Mouse (Mus musculus) right cerebral cortex, postnatal 36 days (tissue): ENCODE results near the gene Map1s.
A peak's percentile ranks its signal among the peaks of the same experiment; 100 is the strongest.

Experiments
- DNase-seq, 2 experiments: peaks; one replicate each; pipeline ENCODE4 v3.0.0; 2022; ENCODE audit warnings: low spot score in 2 of 2, mixed read lengths in 1 of 2

Map1s gene

DNA sequence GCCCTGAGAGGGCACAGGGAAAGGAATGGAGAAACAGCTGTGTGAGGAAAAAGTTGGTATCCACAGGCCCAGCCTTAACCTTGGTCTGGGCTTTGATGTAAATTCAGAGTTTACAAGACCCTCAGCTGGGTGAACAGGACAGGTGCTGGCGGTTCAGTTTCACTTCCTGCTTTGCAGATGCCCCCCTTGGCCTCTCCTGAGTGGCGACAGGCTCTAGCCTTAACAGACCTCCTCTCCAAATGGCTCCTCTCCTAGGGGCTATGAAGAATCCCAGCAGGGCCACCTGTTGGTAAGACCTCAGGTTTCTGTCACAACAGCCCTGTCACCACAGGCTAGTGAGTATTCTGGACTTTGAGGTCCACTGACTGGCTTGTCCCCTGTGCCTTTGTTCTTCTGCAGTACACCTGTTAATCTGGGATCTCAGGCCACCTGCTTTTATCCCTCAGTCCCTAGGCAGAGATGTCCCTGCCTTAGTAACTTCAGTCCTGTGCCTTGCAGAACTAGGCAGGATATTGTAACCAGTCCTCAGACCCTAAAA is 7.0 kb upstream of the Map1s start:
- no peak for DNase-seq

DNA sequence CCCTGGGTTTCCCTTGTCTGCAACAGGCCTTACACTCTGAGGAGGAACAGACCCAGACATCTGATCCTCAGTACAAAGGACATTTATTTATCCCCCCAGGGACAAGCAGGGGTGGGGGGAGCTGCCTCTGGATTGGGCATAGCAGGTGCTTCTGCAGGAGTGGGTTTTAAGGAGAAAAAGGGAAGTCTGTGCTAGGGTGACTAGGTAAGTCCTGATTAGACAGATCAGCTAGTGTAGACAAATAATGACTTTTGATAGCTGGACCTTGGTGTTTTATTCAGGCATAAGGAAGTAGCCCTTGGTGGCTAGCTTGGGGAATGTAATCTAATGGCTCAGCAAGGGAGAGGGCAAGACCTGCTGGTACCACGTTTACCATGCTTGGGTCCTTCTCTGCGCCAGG is 6.5 kb upstream of the Map1s start:
- DNase-seq: no peak

DNA sequence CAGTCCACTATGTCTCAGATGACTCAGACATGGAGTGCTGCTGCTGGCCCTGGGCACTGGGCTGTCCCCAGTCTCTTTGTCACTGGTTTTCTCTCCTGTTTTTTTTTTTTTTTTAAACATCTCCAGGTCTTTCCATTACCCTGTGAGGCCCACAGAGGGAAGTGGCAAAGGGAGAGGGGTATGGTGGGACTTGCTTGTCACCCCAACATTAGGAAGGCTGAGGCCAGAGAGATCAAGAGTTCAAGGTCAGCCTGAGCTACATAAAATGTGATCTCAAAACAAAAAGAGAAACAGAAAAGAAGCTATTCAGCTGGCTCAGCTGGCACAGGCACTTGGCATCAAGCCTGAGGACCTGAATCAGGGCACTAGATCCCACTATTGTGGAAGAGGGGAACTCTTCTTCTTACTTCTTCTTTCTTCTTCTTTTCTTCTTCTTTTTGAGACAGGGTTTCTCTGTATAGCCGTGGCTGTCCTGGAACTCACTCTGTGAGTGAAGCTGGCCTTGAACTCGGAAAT is 4.8 kb upstream of the Map1s start:
- DNase-seq: no peak

DNA sequence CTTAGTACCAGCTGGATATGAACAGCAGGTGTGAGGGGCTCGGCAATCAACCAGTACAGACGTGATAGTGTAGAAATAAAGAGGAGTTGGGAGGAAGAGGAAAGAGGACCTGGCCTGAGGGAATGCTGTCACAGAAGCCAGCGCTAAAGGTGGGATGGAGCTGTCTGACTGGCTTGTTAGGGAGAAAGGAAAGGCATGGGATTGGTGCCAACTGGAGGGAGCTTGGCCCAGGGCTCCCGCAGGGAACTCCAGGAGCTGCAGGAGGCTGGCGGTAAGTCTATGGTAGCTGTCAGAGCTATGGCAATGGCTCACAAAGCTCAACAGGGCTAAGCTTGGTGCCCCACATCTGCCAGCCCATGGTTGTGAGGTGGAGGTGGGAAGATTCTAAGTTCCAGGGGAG is 3.5 kb upstream of the Map1s start:
- no peak for DNase-seq

DNA sequence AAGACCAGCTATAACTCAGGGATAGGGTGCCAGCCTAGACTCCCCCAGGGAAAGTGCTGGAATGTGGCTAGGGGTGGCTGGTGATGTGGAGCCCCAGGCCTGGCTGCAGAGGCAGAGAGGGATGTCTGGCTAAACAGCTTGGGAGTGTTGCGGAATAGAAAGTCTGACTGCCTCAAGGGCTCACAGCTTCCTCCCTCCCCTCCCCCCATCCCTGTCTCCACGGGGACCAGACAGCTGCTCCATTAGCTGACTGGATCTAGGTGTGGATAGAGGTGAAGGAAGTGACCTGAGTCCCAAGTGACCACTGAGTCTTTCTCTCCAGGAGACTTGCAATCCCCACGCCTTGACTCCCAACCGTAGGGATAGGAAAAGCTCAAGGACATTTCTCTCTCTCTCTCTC is 2.6 kb upstream of the Map1s start:
- DNase-seq: no peak

DNA sequence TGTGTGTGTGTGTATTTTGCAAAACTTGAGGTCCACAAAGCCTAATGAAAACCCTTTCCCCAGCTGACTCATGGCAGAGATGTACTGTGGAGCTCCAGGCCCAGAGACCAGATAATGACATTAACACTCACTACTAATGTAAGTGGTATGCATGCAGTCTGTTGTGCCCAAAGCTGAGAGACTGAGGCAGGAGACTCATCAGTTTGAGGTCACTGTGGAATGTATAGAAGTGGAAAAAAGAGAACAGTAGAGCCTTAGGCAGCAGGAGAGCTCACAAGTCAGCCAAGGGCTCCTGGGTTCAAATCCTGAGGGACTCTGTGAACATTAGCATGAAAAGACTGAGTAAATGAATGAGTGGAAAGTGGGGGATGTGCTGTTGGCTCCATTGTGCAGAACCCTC is 2.1 kb upstream of the Map1s start:
- DNase-seq: no peak

DNA sequence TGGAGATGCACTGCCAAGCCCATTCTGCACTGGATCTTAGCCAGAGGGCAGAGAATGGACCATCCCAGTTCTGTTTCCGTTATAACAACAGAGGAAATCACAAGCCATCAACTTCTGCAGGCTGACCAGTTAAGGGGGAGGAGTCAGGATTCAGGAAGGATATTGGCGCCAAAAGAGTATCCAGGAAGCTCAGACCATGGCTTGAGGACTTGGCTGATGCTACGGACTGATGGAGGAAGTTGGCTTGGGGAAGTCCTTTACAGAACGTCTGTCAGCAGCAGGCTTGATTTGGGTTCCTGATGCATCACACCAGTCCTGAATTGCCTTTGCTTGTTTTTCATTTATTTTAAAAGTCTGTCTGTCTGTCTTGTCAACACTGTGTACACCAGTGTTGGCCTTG is 1.2 kb upstream of the Map1s start:
- no peak for DNase-seq

DNA sequence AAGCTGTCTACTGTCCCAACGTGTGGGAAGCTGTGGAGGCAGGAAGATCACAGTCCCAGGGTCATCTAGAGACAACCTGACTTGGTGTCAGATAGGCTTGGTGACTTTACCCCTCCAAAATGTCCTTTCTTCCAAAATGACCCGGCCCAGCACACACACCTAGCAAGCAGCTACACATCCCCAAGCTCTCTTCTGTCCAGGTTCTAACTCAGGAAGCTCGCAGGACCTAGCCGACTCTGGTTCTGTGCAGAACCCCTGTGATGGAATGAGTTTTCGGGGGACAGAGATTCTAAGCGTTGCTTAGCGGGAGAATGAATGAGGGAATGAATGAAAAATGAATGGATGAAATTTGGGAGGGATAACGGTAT is 285 bp upstream of the Map1s start:
- DNase-seq: no peak

DNA sequence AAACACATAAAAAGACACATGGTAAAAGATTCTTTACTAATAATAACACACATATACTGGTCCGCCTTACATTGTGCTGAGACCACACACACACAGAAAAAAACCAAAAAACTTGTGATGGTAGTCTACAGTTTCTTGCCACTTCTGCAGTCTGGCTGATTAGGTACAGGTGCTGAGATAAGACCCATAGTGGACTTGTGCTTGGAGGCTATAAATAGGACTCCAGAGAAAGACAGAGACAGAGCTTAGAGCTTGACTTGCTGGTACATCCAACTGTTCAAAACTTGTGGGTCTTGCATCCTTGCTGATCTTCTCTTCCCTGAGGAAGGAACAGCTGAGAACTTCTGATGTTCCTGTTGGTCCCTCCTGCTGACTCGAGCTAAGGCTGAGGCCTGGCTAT is 1.8 kb downstream of the Map1s start:
- DNase-seq: no peak

DNA sequence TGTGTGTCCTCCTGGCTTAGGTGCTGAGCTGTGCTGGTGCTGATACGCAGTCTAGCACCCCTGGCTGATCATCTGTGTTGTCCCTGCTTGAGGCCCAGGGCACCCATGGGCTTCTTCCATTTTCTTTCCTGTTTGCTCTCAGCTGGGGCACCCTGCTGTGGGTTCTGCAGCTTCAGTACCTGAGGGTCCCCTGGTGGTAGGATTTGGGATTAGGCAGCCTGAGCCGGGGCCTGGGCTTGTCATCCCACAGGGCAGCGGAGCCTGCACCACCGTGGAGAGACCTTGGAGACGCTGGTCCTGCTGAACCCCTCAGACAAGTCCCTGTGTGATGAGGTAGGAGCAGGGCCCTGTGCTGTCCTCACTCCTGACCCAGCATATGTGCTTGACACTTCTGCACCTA is 5.9 kb downstream of the Map1s start:
- no peak for DNase-seq

DNA sequence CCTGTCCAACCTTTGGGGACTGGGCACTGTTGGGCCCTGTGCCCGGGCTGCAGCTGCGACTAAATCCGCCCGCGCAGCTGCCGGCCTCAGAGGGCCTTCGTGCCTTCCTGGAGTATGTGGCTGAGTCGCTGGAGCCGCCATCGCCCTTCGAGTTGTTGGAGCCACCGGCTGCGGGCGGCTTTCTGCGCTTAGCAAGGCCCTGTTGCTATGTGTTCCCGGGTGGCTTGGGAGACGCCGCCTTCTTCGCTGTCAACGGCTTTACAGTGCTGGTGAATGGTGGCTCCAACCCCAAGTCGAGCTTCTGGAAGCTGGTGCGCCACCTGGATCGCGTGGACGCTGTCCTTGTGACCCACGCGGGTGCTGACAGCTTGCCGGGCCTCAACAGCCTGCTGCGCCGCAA is 7.2 kb downstream of the Map1s start:
- DNase-seq: no peak

DNA sequence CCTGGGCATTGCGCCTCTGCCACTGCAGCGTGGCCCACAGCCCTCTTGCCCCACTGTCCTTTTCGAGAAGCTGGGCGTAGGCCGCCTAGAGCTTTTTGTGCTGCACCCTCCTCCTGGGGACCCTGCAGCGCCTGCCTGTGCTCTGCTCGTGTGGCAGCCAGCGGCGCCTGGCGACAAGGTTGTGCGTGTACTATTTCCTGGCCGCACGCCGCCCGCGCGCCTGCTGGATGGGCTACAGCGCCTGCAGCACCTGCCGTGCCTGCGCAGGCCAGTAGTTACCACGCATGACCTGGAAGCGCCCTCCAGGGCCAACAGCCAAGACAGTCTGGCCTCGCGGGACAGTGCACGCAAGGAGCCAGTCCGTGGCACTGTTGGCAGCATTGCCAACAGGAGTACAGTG is 7.8 kb downstream of the Map1s start:
- DNase-seq: no peak

DNA sequence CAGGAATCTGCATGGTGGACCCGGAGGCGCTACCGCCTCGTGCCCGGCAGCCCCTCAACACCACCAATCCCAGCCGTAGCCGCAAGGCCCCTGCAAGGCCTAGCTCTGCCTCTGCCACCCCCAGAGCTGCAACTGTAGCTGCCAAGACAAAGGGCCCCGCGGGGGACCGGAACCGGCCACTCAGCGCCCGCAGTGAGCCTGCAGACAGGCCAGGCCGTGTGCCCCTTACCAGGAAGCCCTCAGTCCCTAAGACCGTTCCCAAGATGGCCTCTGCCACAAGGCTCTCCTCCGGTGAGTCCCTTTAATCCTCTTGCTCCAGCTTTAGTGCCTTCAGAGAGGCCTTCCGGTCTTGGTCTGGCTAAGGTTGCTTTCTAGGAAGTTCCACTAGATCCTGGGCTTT is 9.0 kb downstream of the Map1s start:
- DNase-seq: no peak

DNA sequence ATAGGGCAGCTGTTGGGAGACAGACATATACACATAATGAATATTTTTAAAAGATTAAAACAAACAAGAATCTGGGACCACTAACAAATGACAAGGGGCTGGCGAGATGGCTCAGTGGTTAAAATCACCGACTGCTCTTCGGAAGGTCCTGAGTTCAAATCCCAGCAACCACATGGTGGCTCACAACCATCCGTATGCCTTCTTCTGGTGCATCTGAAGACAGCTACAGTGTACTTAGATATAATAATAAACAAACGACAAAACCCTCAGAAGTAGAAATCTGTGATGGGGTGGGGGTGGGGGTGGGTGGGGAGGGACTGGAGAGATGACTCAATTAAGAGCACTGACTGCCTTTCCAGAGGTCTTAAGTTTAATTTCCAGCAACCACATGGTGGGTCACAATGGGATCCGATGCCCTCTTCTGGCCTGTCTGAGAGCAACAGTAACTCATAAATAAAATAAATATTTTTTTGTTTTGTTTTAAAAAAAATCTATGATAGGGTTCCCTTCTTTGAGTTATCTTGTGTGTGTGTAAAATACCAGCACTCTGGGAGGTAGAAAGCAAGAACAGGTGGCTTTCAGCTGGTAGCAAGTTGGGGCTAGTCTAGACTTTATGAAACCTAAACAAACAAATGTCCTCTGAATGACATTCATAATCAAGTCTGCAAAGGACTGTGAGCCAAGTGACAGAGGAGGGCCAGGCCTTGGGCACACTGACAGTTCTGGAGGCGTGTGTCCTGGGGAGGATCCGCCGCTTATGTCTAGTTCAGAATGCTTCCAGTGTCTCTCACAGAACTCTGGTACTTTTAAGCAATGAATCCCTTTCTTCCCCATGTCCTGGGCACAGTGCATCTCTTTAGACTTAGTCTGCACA is 14.6 kb downstream of the Map1s start:
- peak in 1 of 2 experiments; percentile 60 for DNase-seq

DNA sequence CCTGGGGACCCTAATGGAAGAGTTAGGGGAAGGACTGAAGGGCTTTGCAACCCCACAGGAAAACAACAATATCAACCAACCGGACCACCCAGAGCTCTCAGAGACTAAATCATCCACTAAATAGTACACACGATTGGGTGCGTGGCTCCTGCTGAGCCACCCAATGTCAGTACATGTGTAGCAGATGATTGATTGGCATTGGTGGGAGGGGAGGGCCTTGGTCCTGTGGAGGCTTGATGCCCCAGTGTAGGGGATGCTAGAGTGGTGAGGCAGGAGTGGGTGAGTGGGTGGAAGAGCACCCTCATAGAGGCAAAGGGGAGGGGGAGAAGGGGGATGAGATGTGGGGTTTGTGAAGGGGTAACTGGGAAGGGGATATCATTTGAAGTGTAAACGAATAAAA is 18.4 kb downstream of the Map1s start:
- DNase-seq: no peak

DNA sequence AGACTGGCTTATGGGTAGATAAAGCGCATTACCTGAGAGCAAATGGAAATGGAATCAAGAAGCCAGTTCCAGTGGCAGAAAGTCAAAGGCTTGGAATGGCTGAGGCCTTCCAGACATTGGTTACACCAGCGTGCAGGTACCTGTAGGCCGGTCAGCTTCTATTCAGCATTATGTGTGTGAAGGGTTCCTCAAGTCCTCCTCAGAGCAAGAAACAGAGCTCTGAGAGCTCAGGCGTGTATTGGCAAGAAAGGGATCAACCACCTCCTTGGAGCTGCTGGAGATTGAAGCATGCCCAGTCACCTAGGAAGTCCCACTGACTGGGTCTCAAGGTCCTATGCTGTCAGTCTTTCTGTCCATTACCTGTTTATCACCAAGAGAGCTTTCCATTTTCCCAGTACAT is 20.0 kb downstream of the Map1s start:
- no peak for DNase-seq

DNA sequence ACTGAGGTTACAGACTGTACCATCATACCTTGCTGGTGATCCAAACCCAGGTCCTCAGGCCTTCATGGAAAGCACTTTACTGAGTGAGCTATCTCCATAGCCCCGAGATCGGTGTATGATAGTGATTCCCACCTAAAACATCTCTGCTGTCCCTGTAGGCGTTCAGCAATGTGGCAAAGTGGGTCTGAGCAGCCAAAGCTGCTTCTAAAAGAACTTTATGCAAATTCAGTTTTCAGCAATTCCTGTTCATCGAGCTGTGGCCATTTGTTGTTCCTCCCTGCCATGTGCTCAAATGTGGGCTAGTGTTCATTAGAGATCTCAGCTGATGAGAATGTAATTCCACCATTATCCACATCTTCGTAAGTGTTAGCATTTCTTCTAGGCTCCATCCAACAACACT is 20.7 kb downstream of the Map1s start:
- DNase-seq: no peak

DNA sequence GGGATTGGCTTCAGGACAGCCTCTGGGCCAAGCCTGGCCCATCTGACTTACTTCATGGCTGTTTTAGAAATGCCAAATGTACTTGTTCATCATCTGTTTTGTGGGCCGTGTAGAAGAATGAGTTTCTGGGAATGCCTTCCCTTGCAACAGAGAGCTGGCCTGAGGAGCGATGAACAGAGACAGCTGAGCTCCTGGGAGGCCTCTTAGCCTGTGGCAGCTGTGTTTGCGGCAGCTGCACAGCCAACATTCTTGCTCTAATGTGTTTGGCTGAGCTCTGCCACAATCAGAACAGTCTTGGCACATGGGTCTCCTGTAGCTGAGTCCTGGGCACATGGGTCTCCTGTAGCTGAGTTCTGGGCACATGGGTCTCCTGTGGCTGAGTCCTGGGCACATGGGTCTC is 22.4 kb downstream of the Map1s start:
- no peak for DNase-seq

DNA sequence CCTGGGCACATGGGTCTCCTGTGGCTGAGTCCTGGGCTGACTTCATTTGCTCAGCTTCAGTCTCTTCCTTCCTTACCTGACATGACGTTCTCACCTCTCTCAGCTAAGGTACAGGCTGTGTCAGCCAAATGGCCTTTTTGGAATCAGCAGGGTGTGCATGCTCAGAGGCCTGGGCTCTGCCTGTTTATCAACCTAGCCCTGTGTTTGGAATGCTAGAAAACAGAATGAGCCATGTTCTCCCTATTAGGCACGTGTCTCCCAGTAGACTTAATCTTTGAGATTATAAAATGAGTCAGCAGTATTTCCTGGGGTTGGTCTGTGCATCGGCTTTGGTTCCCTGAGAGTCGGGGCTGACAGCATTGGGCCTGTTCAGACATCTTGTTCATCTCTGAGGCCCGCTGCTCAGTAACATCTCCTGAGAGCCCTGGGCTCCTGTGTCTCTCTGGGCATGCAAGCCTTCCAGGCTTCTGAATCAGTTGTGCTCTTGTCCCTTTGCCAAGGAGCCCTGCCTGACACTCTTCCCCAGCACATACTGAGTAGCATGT is 23.1 kb downstream of the Map1s start:
- DNase-seq: no peak

DNA sequence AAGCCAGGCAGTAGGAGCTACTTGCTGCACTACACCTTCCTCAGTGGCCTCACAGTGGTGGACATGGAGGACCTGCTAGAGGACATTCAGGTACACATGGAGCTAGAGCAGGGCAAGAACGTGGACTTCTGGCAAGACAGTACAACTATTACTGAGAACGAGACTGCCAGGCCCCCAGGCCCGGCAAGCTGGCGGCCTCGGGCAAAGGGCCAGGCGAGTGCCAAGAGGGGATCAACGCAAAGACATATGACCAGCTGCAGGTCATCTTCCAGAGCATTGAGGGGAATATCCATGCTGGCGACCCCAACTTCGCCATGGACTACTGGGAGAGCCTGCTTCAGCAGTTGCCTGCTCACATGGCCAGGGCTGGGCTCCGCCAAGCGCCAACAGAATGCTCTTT is 26.0 kb downstream of the Map1s start:
- no peak for DNase-seq

DNA sequence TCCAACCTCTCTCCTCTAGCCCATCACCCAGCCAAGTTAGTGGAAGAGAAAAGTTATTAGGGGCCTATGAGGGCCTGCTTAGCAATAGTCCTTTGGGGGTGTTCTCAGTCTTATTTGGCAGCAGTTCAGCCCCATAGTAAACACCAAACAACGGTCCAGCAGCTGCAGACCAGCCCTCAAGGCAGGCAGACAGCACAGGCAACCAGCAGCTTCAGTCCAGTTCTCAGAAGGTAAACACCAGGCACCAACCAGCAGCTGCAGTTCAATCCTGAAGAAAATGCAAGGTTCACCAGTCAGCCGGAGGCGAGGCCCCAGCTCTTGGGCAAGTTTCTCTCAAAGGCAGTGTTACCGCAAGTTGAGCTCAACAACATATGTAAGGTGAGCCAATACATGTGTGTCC is 27.3 kb downstream of the Map1s start:
- no peak for DNase-seq

DNA sequence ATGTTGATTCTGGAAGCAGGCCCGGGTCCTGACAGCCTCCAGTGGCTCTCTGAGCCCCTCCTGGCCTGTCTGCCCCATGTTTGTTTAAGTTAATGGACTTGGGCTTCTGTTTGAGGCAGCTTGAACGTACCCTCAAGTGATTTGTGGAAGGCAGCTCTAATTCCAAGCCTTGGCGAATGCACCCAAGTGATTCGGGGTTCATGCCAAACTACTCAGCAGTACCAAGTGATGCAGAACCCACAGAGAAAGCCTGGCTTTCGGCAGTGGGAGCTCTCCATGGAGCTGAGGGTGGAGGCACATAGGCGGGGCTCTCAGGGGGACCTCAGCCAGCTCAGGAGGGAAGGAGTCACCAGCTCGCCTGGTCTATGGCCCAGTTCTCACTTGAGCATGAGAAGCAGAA is 29.1 kb downstream of the Map1s start:
- no peak for DNase-seq

DNA sequence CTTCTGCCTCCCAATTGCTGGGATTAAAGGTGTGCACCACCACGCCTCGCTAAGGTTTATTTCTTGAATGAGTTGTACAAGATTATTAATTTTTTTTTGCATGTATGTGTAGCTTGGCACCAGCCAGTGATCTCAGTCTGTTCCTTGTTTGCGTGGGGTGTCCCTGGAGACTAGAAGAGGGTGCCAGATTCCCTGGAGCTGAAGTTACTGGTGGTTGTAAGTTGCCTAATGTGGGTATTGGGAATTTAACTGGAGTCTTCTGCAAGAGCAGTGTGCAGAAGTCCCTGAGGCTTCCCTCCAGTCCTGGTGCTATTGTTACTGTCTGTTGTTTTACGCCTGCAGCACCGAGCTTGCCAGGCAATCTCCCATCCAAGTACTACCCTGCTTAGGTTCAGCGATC is 31.5 kb downstream of the Map1s start:
- DNase-seq: no peak
